Mouse (Mus musculus) thymus, postnatal 4 days (tissue): Measurements from ENCODE around the gene Rpp30.

Experiments used
- DNase-seq: peaks from one replicate; pipeline ENCODE4 v3.0.0; 2021

Gene Rpp30

GRCm38 (mm10) chr19:36129213-36129612 is 45.7 kb downstream of the Rpp30 start:
- DNase-seq, result no peak

- DNase-seq, result no peak
Measured at GRCm38 (mm10) chr19:36129643-36130042, 46.1 kb downstream of the Rpp30 start.

GRCm38 (mm10) chr19:36130181-36130580 is 46.7 kb downstream of the Rpp30 start:
- DNase-seq, result no peak

GRCm38 (mm10) chr19:36131990-36132389 is 48.5 kb downstream of the Rpp30 start:
- DNase-seq, result no peak

- no peak for DNase-seq
Measured at GRCm38 (mm10) chr19:36133064-36133463, 49.5 kb downstream of the Rpp30 start.

- DNase-seq, result no peak
Measured at GRCm38 (mm10) chr19:36133731-36134130, 50.2 kb downstream of the Rpp30 start.

- no peak for DNase-seq
Measured at GRCm38 (mm10) chr19:36143571-36143970, 60.1 kb downstream of the Rpp30 start.

- no peak for DNase-seq
Measured at GRCm38 (mm10) chr19:36148578-36148977, 65.1 kb downstream of the Rpp30 start.

- DNase-seq, result no peak
Measured at GRCm38 (mm10) chr19:36150241-36151007, 66.9 kb downstream of the Rpp30 start.
